Mouse (Mus musculus) adrenal gland, adult 2 months (tissue): Measurements from ENCODE around the gene Tssk1. TPM values are rescaled to one million over a fixed set of nuclear protein-coding genes. Genes with fewer than 3 reads are reported as not detected.

Source experiments
- DNase-seq: peaks from one replicate; pipeline ENCODE4 v3.0.0; 2021
- polyA plus RNA-seq: library from polyadenylated mRNA; depleted of rRNA; stranded (reverse); fragments of >200 nt; gene quantifications from 2 replicates; pipeline ENCODE4 v1.2.3, GENCODE M21; 2012; rRNA removed
- total RNA-seq, 2 experiments: library from RNA; stranded (reverse); gene quantifications; 2 replicates each; pipeline ENCODE4 v1.2.3; 2021

Gene Tssk1
- total and polyA plus RNA-seq, 3 experiments = 0.03 TPM; not detected in 2

DNA sequence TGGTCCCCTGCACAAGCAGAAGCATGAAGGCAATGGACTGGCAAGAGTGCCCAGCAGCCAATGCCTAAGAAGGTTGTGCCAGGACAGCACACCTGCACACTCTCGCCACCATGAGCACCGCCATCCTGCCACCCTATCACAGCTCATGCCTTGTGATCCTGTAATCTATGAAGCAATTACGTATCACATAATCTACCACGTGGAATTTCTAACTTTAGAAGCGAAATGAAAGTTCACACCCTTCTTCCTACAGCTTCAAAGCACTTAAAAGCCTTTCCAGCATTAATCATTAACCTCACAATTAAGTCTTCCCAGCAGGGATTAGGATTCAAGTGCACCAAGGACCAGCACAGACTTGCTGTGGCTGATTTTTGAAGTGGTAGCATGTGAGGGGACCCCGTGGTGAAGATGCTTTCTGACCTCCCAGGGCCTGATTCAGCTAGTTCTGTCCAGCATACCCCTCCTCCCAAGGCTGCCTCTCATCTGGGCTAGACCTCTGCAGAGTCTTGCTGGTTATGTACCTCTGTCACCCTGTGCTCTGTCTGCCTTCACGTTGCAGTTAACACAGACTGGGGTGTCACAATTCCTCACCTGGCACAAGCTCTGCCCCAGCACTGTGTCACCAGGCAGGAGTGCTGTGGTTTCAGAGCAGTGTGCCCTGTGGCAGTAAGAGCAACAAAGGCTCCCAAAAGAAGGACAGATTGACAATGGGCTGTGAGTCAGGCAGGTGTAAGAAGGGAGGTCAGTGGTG is 51.2 kb downstream of the Tssk1 start:
- DNase-seq = no peak

Other genes with a start within 250 kb of the Tssk1 start
- gene Ccdc74a, start 247.8 kb upstream of the Tssk1 start, total RNA-seq = 1 to 10 TPM; 1.1 to 1.6 TPM
- 0.45 and 0.81 TPM in 2 replicates for gene Ccdc74a, start 247.8 kb upstream of the Tssk1 start, polyA plus RNA-seq
- gene Med15, start 161.3 kb upstream of the Tssk1 start, total RNA-seq = 10 to 100 TPM; 53.9 to 65.4 TPM
- gene Med15, start 161.3 kb upstream of the Tssk1 start, polyA plus RNA-seq = 138 and 157 TPM in 2 replicates
- 10 to 100 TPM; 45.5 to 49.8 TPM for gene Klhl22, start 134.6 kb upstream of the Tssk1 start, total RNA-seq
- 55.3 and 68.2 TPM in 2 replicates for gene Klhl22, start 134.6 kb upstream of the Tssk1 start, polyA plus RNA-seq
- gene Scarf2, start 96.9 kb upstream of the Tssk1 start, total RNA-seq = 10 to 100 TPM in 1 of 2 experiments, 1 to 10 TPM in 1; 8.4 to 15.9 TPM
- 61.7 and 75.1 TPM in 2 replicates for gene Scarf2, start 96.9 kb upstream of the Tssk1 start, polyA plus RNA-seq
- gene B830017H08Rik, start 61.1 kb upstream of the Tssk1 start, total RNA-seq = not detected
- not detected in 2 replicates for gene B830017H08Rik, start 61.1 kb upstream of the Tssk1 start, polyA plus RNA-seq
- gene Car15, start 55.9 kb upstream of the Tssk1 start, total RNA-seq = 1 to 10 TPM; 1.7 to 3.8 TPM
- gene Car15, start 55.9 kb upstream of the Tssk1 start, polyA plus RNA-seq = 5.1 and 5.5 TPM in 2 replicates
- gene Gm20518, start 2.6 kb upstream of the Tssk1 start, total RNA-seq = under 1 TPM in 1 of 2 experiments, not detected in 1; 0.09 TPM
- 0.58 and 0.67 TPM in 2 replicates for gene Gm20518, start 2.6 kb upstream of the Tssk1 start, polyA plus RNA-seq
- gene Dgcr2, start 4.3 kb downstream of the Tssk1 start, total RNA-seq = 10 to 100 TPM; 62.1 to 68.1 TPM
- 139 and 166 TPM in 2 replicates for gene Dgcr2, start 4.3 kb downstream of the Tssk1 start, polyA plus RNA-seq
- not detected for gene Tssk2, start 4.4 kb downstream of the Tssk1 start, total RNA-seq
- gene Tssk2, start 4.4 kb downstream of the Tssk1 start, polyA plus RNA-seq = not detected in 2 replicates
- 10 to 100 TPM; 14.1 to 15.5 TPM for gene Ess2, start 17.1 kb downstream of the Tssk1 start, total RNA-seq
- gene Ess2, start 17.1 kb downstream of the Tssk1 start, polyA plus RNA-seq = 19.5 and 22.6 TPM in 2 replicates
- gene Gsc2, start 20.8 kb downstream of the Tssk1 start, total RNA-seq = not detected
- not detected in 2 replicates for gene Gsc2, start 20.8 kb downstream of the Tssk1 start, polyA plus RNA-seq
- 100 to 1,000 TPM; 215 to 471 TPM for gene Slc25a1, start 34.0 kb downstream of the Tssk1 start, total RNA-seq
- gene Slc25a1, start 34.0 kb downstream of the Tssk1 start, polyA plus RNA-seq = 601 and 791 TPM in 2 replicates
- gene Vpreb2, start 86.2 kb downstream of the Tssk1 start, total RNA-seq = not detected
- gene Vpreb2, start 86.2 kb downstream of the Tssk1 start, polyA plus RNA-seq = not detected in 2 replicates
- gene Dgcr6, start 158.6 kb downstream of the Tssk1 start, total RNA-seq = 10 to 100 TPM; 71.3 to 75.7 TPM
- gene Dgcr6, start 158.6 kb downstream of the Tssk1 start, polyA plus RNA-seq = 127 and 132 TPM in 2 replicates
- gene Prodh, start 196.0 kb downstream of the Tssk1 start, total RNA-seq = 10 to 100 TPM; 30.2 to 46.7 TPM
- 68.7 and 99.1 TPM in 2 replicates for gene Prodh, start 196.0 kb downstream of the Tssk1 start, polyA plus RNA-seq
- under 1 TPM; 0.14 to 0.23 TPM for gene Rtn4r, start 233.4 kb downstream of the Tssk1 start, total RNA-seq
- gene Rtn4r, start 233.4 kb downstream of the Tssk1 start, polyA plus RNA-seq = 0.58 and 0.90 TPM in 2 replicates